Mouse (Mus musculus): ENCODE results near the gene Fam189a2.

DNA sequence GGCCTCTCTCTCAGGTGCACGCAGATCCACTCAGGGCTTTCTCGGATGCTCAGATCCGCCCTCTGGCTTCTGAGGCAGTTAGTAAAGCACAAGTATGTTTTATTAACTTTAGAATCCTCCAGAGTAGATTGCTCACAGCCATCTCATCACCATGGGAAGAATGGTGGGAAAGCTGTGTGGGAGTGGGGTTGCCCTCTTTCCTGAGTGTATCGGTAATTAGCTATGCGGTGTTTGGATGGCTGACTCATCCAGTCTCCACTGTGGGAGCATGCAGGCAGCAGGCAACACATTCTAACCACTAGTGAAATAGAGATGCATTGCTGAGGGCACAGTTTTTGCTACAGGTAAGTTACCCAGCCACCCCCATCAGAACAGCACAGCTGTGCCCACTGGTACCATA, 100.0 kb downstream of the Fam189a2 start:
- TF ChIP-seq POLR2A (IDR thresholded peaks at IDR 0.05; ENCODE audit: control insufficient read depth, extremely low read depth, insufficient read depth, low read length, poor library complexity) (no peak), CTCF (IDR thresholded peaks at IDR 0.05; ENCODE audit: borderline replicate concordance, control insufficient read depth, extremely low read depth, insufficient read depth, low read length, poor library complexity) (no peak)

All from thymus, adult 2 months (tissue).